Mouse (Mus musculus) urinary bladder, postnatal 14 days (tissue): ENCODE measurements around the gene Nrg4.
"Not testable (repeated sequence)": the region's sequence is repeated elsewhere in the genome, so short reads cannot be mapped to it uniquely, and the experiment has no call there.

Experiments
- DNase-seq: peaks from one replicate; pipeline ENCODE4 v3.0.0; 2021; ENCODE audit warnings: low spot score

Nrg4 gene

GRCm38 (mm10) chr9:55322641-55323040 is 4.0 kb downstream of the Nrg4 start:
- DNase-seq, result no peak

DNA sequence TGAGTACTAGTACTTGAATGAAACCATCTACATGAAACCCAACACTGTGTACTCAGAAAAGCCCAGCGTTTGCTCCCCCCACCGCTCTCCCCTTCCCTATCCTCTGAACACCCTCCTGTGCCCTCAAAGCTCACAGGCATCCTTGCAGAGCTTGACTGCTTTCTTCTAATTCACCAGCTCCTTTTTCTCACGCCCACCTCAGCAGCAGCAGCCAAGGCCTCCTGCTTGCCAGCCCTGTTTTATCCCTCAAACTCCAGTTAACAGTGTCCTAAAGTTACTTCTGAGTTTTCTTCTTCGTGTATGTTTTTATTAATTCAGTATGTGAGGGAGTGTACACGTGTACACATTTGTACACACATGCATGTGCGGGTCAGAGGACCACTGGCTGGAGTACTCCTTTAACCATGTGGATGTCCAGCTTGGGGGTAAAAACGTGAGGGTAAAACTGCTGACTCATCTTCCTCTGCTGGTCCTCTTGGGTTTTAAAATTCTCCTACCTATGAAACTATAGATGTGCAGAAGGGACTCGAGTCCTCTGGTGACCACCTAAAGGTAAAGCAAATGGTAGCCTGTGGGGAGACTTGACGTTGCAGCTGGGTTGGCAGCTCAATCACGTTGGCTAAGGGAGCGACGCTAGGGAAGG is 12.9 kb downstream of the Nrg4 start:
- DNase-seq, result no peak

DNA sequence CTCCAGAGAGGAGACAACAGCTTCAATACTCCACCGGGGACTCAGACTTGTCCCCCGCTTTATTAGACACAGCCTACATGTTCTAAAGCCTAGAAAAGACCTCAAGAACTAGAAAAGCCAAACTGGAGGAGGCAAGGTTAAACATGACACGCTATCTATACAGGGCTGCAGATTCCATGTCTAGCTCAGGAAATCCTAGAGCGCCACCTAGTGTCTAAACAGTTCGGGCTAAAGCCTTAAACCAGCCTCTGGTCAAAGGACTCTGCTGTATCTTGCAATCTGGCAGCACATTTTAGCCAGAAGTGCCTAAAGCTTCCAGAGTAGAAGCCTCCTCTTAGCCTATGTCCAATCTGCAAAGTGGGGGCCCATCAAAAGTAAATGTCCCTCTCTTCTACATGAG is 15.1 kb downstream of the Nrg4 start:
- DNase-seq, result peak; percentile 75

DNA sequence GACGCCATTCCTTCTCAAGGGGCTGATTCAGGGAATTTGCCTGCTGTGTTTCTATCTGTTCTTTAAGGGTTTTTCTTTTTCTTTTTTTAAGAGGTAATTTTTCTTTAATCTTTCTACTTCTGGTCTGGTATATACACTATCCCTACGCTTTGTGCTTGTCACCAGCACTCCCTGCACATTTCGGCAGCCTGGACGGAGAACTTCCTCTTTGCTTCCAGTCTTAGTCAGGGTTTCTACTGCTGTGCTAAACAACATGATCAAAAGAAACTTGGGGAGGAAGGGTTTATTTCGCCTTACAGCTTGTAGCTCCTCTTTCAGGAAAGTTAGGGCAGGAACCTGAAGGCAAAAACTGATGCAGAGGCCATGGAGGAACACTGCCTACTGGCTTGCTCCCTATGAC is 18.2 kb downstream of the Nrg4 start:
- DNase-seq, result no peak

GRCm38 (mm10) chr9:55307557-55307956 is 19.1 kb downstream of the Nrg4 start:
- no peak for DNase-seq

GRCm38 (mm10) chr9:55307066-55307465 is 19.6 kb downstream of the Nrg4 start:
- no peak for DNase-seq

DNA sequence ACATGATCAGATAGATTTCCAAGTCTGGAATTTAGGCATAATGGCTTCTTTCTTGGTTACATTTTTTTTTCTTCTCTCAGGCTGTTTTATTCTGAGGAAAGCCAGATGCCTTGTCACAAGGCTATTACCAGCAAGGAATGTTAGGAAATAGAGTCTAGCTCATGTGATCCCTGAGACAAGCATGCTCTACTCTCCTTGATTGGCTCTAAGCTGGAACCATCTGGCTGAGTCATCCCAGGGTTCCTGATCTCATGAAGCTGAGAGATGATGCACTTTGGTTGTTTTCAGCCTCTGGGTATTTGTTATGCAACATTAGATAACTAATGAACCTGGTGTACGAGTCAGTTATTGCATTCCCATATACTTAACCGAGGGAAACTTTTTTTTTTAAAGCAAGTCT is 30.4 kb downstream of the Nrg4 start:
- no peak for DNase-seq

DNA sequence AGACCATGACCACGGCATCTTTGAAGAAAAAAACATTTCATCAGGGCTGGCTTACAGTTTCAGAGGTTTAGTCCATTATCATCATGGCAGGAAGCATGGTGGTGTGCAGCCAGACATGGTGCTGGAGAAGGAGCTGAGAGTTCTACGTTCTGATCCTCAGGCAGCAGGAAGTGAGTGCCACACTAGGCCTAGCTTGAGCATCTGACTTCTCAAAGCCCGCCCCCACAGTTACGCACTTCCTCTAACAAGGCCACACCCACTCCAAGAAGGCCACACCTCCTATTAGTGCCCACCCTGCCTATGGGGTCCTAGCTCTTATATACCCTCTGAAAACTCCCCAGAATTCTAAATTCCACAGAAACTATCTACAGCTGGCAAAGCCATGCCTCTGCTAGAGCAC is 34.7 kb downstream of the Nrg4 start:
- DNase-seq, result no peak

DNA sequence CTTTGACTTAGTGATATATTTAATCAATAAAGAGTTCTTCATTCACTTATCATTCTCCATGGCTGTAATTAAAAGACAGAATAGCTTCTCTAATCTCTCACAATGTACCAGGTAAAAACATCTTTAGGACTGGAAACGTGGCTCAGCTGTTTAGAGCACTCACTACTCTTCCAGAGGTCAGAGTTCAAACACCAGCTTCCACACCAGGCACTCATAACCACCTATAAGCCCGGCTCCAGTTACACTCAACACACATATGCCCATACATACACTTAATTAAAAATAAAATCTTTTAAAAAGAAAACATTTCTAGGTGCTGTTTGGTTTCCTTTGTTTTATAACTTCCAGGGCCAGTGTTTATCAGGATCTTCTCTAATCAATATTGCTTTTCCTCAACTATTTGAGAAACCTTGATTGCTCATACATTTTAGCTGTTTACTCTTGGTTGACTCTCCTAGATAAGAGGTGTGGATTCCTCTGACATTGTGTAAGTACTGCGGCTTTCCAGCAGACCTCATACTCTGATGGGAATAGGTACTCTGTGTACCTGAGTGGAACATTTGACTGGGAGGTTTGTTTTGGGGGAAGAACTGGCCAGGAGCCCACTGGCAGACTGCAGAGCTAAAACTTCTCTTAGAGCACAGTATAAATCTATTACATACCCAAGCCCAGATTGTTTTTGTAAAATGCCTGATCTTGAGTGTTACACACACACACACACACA is 37.0 kb downstream of the Nrg4 start:
- DNase-seq, result no peak

GRCm38 (mm10) chr9:55285197-55285596 is 41.4 kb downstream of the Nrg4 start:
- no peak for DNase-seq

GRCm38 (mm10) chr9:55283516-55283915 is 43.1 kb downstream of the Nrg4 start:
- peak; percentile 37 for DNase-seq

- no peak for DNase-seq
These were observed 47.4 kb downstream of the Nrg4 start for GRCm38 (mm10) chr9:55279114-55279825.

DNA sequence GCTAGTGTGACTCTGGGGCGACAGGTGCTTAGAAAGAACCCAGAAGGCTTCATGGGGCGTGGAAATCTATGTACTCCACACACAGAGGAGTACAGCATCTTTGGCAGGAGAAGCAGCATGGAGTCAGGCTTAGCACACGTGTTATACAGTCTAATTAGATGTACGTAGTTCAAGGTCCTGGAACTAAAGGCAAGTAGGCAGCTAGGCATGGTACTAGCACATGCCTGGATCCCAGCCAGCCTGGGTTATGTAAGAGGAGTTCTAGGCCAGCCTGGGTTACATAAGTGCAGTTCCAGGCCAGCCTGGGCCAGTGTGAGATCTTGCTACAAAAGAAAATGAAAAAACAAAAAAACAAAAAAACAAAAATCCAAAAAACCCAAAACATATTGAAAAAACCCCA is 49.1 kb downstream of the Nrg4 start:
- DNase-seq, result no peak

DNA sequence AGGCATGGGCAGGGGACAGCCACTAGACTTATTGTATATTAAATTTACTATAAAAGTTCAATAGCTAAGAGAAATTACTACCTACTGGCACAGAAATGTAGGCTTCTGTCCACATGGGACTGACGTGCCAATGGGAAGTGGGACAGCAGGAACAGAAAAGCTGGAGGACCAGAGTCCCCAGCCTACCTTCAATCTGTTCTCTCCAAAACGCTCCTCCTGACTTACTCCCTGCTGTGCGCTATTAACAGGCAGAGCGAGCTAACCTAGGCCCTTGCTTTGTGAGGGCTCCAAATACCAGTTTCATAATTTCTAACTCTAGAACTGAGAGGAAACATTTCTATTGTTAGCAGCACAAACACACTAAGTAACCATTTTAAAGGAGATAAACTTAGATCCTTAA is 52.7 kb downstream of the Nrg4 start:
- DNase-seq, result no peak

GRCm38 (mm10) chr9:55271960-55272560 is 54.6 kb downstream of the Nrg4 start:
- no peak for DNase-seq

- no peak for DNase-seq
These were observed 62.0 kb downstream of the Nrg4 start for GRCm38 (mm10) chr9:55264356-55265302.

DNA sequence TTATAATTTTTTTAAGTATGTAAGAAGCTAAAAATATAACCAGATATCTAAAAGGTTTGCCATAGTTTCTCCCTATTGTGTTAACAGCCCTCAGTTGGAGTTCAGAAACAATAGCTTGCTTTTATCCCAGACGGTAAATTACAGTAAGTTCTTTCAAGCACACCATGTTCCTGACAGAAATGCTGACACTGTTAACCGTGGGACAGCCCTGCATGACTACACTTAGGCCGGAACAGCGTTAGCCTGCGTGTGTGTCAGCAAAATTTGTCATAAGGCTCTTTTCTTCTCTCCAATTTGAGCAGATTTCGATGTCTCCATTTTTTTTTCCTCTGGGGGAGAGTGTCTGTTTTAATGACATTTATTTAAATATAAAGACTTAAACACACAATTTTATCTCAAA is 66.9 kb downstream of the Nrg4 start:
- no peak for DNase-seq

GRCm38 (mm10) chr9:55257105-55257504 is 69.5 kb downstream of the Nrg4 start:
- DNase-seq, result no peak

- DNase-seq, result no peak
These were observed 71.0 kb downstream of the Nrg4 start for GRCm38 (mm10) chr9:55255604-55256003.

DNA sequence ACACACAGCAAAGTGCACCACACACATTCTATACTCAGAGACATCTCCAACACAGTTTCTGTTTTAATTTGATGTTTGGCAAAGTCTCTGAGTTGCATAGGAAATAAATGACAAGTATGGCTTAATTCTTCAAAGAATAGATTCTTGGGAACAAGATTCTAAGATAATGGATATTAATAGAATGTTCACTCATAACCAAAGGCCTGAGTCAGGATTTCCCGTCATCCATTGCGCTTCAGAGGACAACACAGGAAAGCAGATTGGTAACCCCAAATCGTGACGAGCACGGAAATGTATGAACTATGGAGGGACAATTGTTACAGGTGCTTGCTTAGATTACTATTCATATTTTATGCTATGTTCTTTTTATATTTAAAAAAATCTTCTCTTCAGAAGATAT is 71.6 kb downstream of the Nrg4 start:
- no peak for DNase-seq

DNA sequence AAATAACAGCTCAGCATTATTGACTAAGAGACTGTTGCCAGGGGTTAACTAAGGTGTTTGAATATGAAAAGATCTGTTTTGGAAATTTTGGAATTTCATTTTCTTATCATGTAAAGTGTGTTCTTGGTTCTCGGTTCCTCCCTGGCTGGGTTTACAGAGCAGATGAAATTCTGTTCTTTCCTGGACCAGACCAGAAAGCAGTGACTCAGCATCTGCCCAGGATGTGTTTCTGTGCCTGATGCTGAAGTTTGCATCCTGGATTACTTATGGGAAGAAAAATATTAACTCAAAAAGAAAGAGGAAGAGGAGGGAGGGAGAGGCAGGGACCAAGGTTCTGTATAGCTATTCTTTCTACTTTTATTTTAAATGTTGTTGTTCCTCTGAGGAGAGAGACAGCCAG is 72.8 kb downstream of the Nrg4 start:
- DNase-seq, result no peak

- not testable (repeated sequence) for DNase-seq
These were observed 74.5 kb downstream of the Nrg4 start for GRCm38 (mm10) chr9:55252097-55252496.
